In genomic region chr19:38915677-38916076, GRCm38 (mm10) we compare ENCODE assay signal across 9 mouse cellular contexts. TPM values are rescaled to one million over a fixed set of nuclear protein-coding genes. Genes with fewer than 3 reads are reported as not detected.
DNase-seq lines count a peak whose midpoint lies in the region; ATAC-seq and TF ChIP-seq lines count a peak whose summit lies in the region.
"Had no signal": no experiment of that assay in that cellular context is flagged by ENCODE, and none has a peak within 500 bp of the region (broad histone marks: within the 10 kb centered on the region; RNA-seq: fewer than 3 reads in every experiment).

No protein-coding gene starts in this region.

- no peak overlapping the region for H3K27ac ChIP-seq in forebrain, postnatal 0 days (ENCODE audit: low read depth, low read length)
- no peak overlapping the region for H3K27ac ChIP-seq in forebrain, embryonic 13.5 days
- H3K27ac ChIP-seq in neural tube, embryonic 15.5 days (replicated peaks): no peak overlapping the region
- no peak overlapping the region for H3K27ac ChIP-seq in bone marrow, adult 2 months (ENCODE audit: control insufficient read depth, insufficient read depth, low read depth, low read length, poor library complexity)
- H3K27ac ChIP-seq: neural tube, embryonic 13.5 days had no signal

- H3K4me2 ChIP-seq in forebrain, postnatal 0 days (ENCODE audit: low read depth): no peak overlapping the region
- no peak overlapping the region for H3K4me2 ChIP-seq in forebrain, embryonic 13.5 days
- H3K4me2 ChIP-seq in neural tube, embryonic 15.5 days: no peak overlapping the region
- H3K4me2 ChIP-seq: neural tube, embryonic 13.5 days had no signal

- TF ChIP-seq CTCF in forebrain, postnatal 0 days (IDR thresholded peaks at IDR 0.05; ENCODE audit: low read depth): peak; percentile 77
- TF ChIP-seq CTCF in bone marrow, adult 2 months (IDR thresholded peaks at IDR 0.05; ENCODE audit: control insufficient read depth, insufficient read depth, low read length): 0 out of 2 replicates have a peak, but pooled peaks have one; percentile 22

- H3K4me1 ChIP-seq in forebrain, postnatal 0 days (ENCODE audit: insufficient read depth): no peaks in the 10 kb centered on the region
- H3K4me1 ChIP-seq in forebrain, embryonic 13.5 days: no peaks in the 10 kb centered on the region
- H3K4me1 ChIP-seq in neural tube, embryonic 15.5 days: no peaks in the 10 kb centered on the region
- H3K4me1 ChIP-seq in bone marrow, adult 2 months (ENCODE audit: control insufficient read depth, insufficient read depth, low read length): no peaks in the 10 kb centered on the region
- H3K4me1 ChIP-seq: neural tube, embryonic 13.5 days had no signal

- no peaks in the 10 kb centered on the region for H3K27me3 ChIP-seq in forebrain, postnatal 0 days (ENCODE audit: insufficient read depth, low read length)
- H3K27me3 ChIP-seq in forebrain, embryonic 13.5 days: no peaks in the 10 kb centered on the region
- no peaks in the 10 kb centered on the region for H3K27me3 ChIP-seq in neural tube, embryonic 15.5 days (replicated peaks)
- H3K27me3 ChIP-seq: neural tube, embryonic 13.5 days had no signal

- H3K36me3 ChIP-seq in forebrain, postnatal 0 days (ENCODE audit: insufficient read depth): peaks cover 28% of the 10 kb centered on the region
- peaks cover 32% of the 10 kb centered on the region for H3K36me3 ChIP-seq in forebrain, embryonic 13.5 days (ENCODE audit: poor library complexity, severe bottlenecking)
- H3K36me3 ChIP-seq in neural tube, embryonic 15.5 days: peaks cover 39% of the 10 kb centered on the region

- peak; percentile 51 for DNase-seq in forebrain, postnatal 0 days
- DNase-seq in neural tube, embryonic 10.5 days (ENCODE audit: extremely low spot score, low spot score): peak; percentile 32
- peak; percentile 38 for DNase-seq in forelimb bud, embryonic 11.5 days (ENCODE audit: low read depth, low spot score)
- peak; percentile 32 to 63 for DNase-seq in left cerebral cortex, postnatal 14 days (ENCODE audit: low spot score in 2 of 2)
- peak; percentile 31 for DNase-seq in right cerebral cortex, postnatal 14 days

- no peaks in the 10 kb centered on the region for H3K9me3 ChIP-seq in forebrain, postnatal 0 days (ENCODE audit: low read length)
- H3K9me3 ChIP-seq in forebrain, embryonic 13.5 days (replicated peaks): no peaks in the 10 kb centered on the region
- no peaks in the 10 kb centered on the region for H3K9me3 ChIP-seq in neural tube, embryonic 15.5 days (replicated peaks)
- H3K9me3 ChIP-seq: neural tube, embryonic 13.5 days had no signal

- WGBS in forebrain, postnatal 0 days: 51% methylated on average over 3 of the region's 3 CpGs
- 40% methylated on average over 3 of the region's 3 CpGs for WGBS in forebrain, embryonic 13.5 days
- 57% methylated on average over 3 of the region's 3 CpGs for WGBS in neural tube, embryonic 15.5 days
- 58% methylated on average over 3 of the region's 3 CpGs for WGBS in bone marrow, adult 2 months

- H3K9ac ChIP-seq in forebrain, postnatal 0 days: no peak overlapping the region
- H3K9ac ChIP-seq in forebrain, embryonic 13.5 days: no peak overlapping the region
- no peak overlapping the region for H3K9ac ChIP-seq in neural tube, embryonic 15.5 days (replicated peaks)
- H3K9ac ChIP-seq: neural tube, embryonic 13.5 days had no signal

- peak; percentile 50; the same call in 1 of the 2 replicates for ATAC-seq in forebrain, postnatal 0 days
- ATAC-seq in forebrain, embryonic 13.5 days: no peak
- no peak for ATAC-seq in neural tube, embryonic 15.5 days (ENCODE audit: low FRiP score)

- no peak overlapping the region for H3K4me3 ChIP-seq in forebrain, postnatal 0 days (ENCODE audit: low read depth, low read length)
- H3K4me3 ChIP-seq in forebrain, embryonic 13.5 days: no peak overlapping the region
- no peak overlapping the region for H3K4me3 ChIP-seq in neural tube, embryonic 15.5 days (replicated peaks)
- H3K4me3 ChIP-seq in bone marrow, adult 2 months (replicated peaks; ENCODE audit: control insufficient read depth, low read depth, low read length): no peak overlapping the region
- H3K4me3 ChIP-seq: neural tube, embryonic 13.5 days had no signal

- intact Hi-C loops in left cerebral cortex, postnatal 14 days (cut with DNase I): loop anchor here (10.0 kb wide), 1 partner anchor 491 kb away; no protein-coding TSS in a partner anchor

- no peak for TF ChIP-seq POLR2A in bone marrow, adult 2 months (IDR thresholded peaks at IDR 0.05; ENCODE audit: borderline replicate concordance, control insufficient read depth, low read depth, low read length)

RNA-seq across cellular contexts. Expression of gene Hells, which starts 15.0 kb away (rescaled TPM):
- total RNA-seq in forebrain, postnatal 0 days (2014; rRNA removed): 4.7 and 8.1 TPM in 2 replicates
- polyA plus RNA-seq in forebrain, postnatal 0 days (2015; fragmentation: Nextera tagmentation; extraction: Ambion mirVana): 2.7 and 4.8 TPM in 2 replicates
- 51.5 and 54.6 TPM in 2 replicates for polyA plus RNA-seq in forebrain, embryonic 13.5 days (2015; fragmentation: Nextera tagmentation; extraction: Ambion mirVana)
- polyA plus RNA-seq in neural tube, embryonic 15.5 days (2015; fragmentation: Nextera tagmentation; extraction: Ambion mirVana): 7.7 and 18.7 TPM in 2 replicates
- polyA plus RNA-seq in bone marrow, adult 2 months (2011; ENCODE audit: insufficient read depth, insufficient read length, low replicate concordance, missing spikeins): 23.1 and 53.7 TPM in 2 replicates
- total RNA-seq in left cerebral cortex, postnatal 14 days (2021): 1 to 10 TPM; 4.1 to 4.3 TPM
